Mouse (Mus musculus) naive thymus-derived CD4-positive, alpha-beta T cell, adult 2 months (primary cell): Measurements from ENCODE around the gene Rab8b.
A peak's percentile ranks its signal among the peaks of the same experiment; 100 is the strongest.
"Not testable (repeated sequence)": the region's sequence is repeated elsewhere in the genome, so short reads cannot be mapped to it uniquely, and the experiment has no call there.

Experiments
- DNase-seq: peaks from one replicate; pipeline ENCODE4 v3.0.0-alpha.2; 2011; ENCODE audit warnings: low read depth

The Rab8b gene

DNA sequence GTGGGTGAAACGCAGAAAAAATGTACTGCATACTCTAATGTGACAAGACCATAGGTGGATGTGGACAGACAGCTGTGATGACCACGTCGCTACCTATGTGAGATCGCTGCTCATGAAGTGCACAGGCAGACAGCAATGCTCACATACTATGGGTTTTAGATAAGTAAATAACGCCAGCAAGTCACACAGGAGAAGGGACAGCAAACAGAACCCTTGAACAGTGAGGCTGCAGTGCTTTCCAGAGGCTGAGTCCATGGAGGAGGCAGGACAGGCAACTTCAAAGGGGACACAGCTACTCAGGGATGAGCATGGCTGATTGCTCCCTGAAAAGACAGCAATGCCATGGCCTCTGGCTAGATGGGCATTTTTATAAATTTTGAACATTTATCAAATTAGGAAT lies 72.7 kb downstream of the Rab8b start:
- DNase-seq = no peak

GRCm38 (mm10) chr9:66835097-66835480 lies 84.4 kb downstream of the Rab8b start:
- DNase-seq = no peak

GRCm38 (mm10) chr9:66834318-66835096 lies 85.0 kb downstream of the Rab8b start, which contains the start of gene Aph1c:
TSS of gene Aph1c (minus strand) at chr9:66834726.
- peak; percentile 99 for DNase-seq

- DNase-seq = no peak
Observed at GRCm38 (mm10) chr9:66833851-66834250, 85.6 kb downstream of the Rab8b start.

DNA sequence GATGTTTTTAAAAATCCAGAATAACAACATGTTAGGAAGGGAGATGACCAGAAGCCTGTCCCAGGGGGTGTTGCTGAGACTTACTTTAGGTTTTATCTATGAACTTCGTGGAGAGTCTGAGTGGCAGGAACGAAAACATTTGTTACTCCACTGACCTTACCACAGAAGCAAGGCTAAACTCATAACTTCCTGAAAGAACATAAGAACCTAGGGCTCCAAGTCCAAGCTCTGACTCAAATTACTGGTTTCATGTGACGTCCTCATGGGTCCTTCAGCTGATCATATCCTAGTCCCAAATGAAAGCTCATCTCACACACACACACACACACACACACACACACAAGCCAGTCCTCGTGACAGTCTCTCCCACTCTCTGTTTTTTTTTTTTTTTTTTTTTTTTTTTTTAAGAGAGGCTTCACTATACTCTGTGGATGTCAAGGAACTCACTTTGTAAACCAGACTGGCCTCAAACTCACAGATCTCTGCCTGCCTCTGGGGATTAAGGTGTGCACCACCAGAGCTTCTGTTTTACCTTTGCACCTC lies 87.0 kb downstream of the Rab8b start:
- DNase-seq = peak; percentile 20

DNA sequence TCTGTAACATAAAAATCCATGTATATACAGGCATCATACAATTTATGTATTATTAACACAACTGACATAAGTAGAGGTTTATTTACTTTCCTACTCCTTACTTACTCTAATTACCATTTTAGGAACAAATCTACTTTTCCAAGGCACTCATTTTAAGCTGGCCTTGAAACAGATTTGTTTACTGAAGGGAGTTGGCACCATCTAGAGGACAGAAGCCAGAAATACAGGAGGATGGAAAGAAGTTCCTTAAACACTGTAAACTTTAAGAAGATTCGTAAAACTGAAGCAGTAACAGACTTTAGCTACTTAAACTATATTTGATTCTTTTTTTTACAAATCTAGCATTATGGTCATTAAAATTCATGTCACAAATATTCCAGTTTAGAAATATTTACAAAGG lies 93.5 kb downstream of the Rab8b start:
- peak; percentile 79 for DNase-seq

DNA sequence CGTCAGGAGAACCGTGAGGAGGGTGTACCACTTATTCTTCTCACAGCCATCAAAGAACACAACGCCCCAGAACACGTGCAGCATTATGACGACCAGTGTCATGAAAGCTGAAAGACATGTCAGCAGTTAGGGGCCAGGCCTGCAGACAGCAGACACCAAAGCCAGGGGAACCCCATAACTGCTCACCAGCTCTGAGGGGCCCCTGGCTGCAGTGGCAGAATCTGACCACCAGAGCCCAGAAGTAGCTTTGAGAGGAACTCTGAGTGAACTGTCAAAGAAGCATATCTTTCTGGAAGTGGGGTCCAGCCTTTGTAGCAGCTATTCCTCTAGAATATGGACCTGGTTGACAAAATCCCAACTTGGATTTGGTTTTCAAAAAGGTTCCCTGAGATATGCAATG lies 97.2 kb downstream of the Rab8b start:
- not testable (repeated sequence) for DNase-seq

DNA sequence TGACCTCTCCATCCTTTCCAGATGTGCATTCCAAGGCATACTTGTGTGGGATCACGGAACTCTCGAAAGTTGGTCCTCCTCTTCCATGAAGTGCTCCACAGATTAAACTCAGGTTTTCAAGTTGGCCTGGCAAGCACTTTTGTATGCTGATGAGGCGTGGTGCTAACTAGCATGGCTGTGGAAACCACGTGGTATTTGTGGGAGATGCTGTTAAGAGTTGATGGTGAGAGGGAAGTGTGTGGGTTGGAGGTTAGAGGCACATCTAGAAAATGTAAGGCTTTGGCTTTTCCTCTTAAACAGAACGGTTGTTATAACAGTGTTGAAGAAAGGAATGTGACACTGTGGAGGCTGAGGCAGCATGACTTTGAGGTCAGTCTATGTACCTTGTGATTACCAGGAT lies 98.5 kb downstream of the Rab8b start:
- DNase-seq = peak; percentile 48

- DNase-seq = no peak
Observed at GRCm38 (mm10) chr9:66813392-66813791, 106.1 kb downstream of the Rab8b start.

DNA sequence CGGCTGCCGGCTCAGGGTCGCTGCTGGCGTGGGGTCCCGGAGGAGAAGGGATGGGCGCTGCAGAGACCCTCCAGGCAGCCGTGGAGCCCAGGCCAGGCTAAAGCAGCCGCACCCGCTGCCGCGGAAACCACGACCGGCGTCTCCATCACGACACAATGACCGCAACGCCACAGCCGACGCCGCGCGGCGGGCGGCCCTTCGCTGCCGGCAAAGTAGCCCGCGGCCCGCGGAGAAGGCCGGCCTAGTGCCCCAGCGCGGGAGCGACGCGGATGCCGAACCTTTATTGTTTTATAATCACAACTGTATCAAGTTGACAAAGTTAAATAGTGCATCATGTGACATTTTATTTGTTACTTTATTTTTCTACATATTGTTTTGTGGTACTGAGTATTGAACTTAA lies 113.5 kb downstream of the Rab8b start:
- not testable (repeated sequence) for DNase-seq

DNA sequence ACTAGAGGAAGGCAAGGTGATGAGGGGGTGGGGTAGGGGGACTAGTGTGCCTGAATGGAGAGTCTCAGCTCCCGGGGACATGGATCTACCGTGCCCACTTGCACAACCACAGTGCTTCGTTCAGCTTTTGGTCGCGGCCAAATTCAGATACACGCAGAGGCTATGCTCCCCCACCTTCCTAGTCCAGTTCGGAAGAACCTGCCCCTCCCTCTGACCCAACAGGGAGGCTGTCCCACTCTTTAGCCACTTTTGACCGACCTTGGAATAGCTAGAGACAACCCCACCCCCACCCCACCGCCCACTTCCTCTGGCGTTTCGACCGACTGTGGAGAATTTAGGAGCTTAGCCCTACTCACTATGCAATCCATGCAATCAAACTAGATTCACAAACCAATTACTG lies 117.5 kb downstream of the Rab8b start:
- DNase-seq = no peak

GRCm38 (mm10) chr9:66796739-66797138 lies 122.7 kb downstream of the Rab8b start, which contains the start of gene Gm10647:
TSS of gene Gm10647 (plus strand) at chr9:66797039.
- no peak for DNase-seq

DNA sequence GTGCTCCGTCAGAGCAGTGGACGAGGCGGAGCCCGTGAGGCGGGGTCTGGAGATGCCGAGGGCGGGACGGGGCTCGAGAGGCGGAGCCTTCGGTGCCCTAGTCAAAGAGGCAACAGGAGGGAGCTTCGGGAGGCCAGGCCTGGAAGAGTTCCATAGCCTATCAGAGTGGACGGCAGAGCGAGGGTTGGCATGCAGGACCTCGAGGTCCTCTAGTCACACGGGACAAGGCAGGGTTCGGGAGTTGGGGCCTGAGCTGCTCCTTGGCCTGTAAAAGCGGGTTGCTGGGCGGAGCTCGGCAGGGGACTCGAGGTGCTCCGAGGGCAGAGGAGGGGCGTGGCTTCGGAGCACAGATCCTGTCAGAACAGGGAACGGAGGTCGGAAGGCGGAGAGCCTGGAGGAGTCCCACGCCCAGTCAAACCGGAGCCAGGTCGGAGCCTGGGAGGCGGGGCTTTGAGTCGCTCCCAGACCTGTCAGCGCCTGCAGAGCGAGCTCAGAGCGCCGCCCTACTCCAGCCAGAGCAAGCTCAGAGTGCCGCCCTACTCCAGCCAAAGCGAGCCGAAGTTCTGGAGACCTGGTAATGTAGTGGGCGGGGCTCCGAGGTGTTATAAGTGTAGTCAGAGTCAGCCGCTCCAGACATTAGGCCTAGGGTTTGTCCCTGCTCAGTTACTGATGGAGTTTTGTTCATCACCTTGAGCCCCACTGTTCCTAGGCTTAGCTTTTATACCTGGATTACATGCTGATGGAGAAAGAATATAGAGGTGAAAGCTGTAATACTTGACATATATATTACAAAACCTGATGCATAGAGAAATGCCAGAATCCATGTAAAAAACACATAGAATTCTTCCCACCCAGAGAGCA lies 123.8 kb downstream of the Rab8b start, which contains the start of gene Aph1b:
Gene Aph1b (minus strand): TSS at position 27 of the 861 bp plus-strand sequence.
- peak; percentile 97 for DNase-seq

DNA sequence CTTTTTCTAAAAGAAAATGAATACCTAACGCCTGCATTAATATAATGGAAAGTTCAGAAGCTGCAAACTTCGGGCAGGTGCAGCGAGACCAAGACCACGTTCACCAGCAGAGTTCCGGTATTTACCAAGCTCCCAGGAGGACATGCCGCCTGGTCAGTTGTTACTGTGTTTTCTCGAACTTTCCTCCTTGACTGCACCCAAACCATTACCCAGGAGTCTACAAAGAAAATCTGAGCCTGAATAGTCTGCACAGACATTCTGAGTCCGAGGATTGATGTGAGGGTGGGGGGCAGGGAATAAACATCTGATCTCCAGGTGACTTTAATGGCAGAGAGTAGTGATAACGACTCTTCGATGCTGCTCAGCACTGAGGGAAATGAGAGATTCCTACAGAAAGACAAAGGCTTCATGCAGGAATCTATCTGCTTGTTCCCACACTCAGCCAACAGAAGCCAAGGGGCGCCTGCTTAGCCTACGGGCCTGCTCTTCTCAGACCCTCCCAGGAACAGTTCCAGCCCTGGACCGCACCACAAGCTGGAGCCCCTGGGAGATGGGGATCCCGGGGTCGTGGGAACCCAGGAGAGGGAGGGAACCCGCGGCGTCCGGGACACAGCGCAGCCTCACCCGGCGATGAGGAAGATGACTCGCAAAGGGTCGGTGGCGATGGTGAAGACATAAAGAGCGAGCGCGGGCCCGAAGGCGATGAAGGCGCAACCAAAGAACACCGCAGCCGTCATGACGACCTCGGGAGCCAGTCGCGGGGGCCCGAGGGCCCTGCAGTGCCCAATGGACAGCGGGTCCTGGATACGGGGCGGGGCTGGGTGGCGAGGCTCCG lies 124.6 kb downstream of the Rab8b start:
- no peak for DNase-seq
